Mouse (Mus musculus) 3134 (cell line): ENCODE measurements around the gene Zfp986.
"Not testable (repeated sequence)": the region's sequence is repeated elsewhere in the genome, so short reads cannot be mapped to it uniquely, and the experiment has no call there.

Experiments used
- DNase-seq: peaks from one replicate; pipeline ENCODE4 v3.0.0-alpha.2; 2011; ENCODE audit warnings: low spot score; ENCODE audit not compliant: insufficient read length; ENCODE audit errors: extremely low read depth

The Zfp986 gene

DNA sequence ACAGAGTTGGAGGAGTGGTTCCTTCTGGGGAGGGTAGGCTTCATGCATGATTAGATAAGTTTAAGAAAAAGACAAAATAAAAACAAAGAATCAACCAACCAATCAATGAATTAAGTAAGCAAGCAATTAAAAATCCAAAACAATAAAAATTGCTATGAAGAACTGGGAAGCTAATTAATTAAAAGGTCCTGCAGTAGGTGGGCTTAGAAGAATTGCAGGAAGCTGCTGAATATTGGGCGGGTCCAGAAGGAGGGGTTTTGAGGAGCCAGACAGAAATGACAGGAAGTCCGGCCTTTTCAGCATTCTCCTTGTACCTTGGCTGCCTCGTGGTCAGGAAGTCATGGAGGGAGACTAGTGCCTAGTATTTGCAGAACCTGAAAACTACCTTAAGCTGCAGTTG is at the start of gene Zfp986:
Zfp986 (plus strand) TSS at position 301 of the 400 bp plus-strand sequence.
- DNase-seq, result peak; percentile 38

GRCm38 (mm10) chr4:145819946-145820345 is 48.6 kb upstream of the Zfp986 start:
- not testable (repeated sequence) for DNase-seq

- not testable (repeated sequence) for DNase-seq
Measured at GRCm38 (mm10) chr4:145825606-145826005, 43.0 kb upstream of the Zfp986 start.

DNA sequence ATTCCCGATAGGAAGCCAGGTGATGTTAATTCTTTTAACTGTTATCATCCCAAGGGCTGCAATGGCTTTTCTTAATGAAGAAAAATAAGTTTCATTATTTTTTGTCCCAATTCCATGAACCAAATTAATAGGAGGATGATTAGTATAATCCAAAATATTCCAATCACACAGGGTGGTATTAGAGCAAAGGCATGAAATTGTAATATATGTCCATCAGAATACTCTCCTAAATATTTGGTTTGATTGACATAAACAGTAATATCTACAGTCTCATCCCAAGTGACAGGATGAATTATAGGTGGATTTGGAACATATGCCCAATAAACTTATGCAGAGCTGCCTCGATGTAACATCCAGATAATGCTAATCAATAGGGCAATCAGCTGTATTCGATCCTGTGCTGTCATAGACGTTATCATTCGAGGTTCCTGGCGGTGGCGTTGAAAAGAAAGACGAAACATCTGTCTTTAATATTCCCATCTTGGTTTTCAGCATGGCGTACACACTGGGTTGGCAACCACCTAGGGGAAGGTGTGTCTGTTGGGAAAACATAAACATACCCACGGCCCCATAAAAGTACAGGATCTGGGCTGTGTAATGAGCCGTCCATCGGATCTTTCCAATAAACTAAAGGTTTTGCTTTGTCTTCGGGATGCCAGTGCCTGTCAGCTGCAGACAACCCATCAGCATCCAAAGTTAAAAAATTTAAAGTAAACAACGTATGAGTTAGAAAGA is 37.1 kb upstream of the Zfp986 start:
- not testable (repeated sequence) for DNase-seq

DNA sequence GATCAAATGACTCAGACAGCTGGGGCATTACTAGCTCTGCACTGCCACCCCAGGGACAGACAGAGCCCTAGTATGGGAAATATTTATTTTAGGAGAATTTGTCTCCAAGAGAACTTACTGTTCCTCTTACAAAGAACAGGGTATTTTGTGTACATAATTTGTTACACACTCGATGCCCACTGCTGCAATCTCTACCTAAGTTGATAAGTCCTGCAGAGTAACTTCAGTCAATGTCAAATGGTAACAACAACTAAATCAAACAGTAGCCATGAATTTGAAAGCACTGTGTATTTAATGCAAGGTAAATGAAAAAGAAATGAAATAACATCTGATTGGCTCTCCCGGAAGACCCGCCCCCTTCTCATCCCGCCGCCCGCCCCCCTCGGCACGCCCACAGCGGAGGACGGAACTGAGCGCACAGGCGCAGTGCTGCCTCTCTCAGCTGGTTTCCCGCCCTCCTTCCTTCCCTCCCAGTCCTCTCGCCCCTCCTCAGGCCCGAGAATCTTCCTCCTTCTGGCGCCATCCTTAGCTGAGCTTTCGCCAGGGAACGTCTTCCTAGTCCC is 32.2 kb upstream of the Zfp986 start:
- not testable (repeated sequence) for DNase-seq

DNA sequence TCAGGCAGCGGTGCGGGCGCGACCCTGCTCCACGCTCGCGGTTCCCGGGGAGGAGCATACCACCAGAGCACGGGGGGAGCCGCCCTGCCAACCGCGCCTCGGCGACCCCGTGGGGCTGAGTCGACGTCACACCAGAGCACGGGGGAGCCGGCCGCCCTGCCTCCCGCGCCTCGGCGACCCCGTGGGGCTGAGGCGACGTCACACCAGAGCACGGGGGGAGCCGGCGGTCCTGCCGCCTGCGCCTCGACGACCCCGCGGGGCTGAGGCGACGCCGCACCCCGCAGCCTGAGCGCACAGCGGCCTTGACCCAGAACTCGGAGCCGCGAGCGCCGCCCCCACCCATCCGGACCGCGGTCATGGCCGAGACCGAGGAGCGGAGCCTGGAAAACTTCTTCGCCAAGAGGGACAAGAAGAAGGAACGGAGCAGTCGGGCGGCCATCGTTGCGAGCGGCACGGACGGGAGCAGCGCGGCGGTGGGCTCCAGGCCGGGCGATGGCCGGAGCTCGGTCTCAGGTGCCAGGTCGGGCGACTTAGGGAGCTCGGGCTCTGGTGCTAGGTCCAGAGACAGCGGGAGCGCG is 31.6 kb upstream of the Zfp986 start:
- peak; percentile 11 for DNase-seq

GRCm38 (mm10) chr4:145846793-145847192 is 21.8 kb upstream of the Zfp986 start:
- not testable (repeated sequence) for DNase-seq

DNA sequence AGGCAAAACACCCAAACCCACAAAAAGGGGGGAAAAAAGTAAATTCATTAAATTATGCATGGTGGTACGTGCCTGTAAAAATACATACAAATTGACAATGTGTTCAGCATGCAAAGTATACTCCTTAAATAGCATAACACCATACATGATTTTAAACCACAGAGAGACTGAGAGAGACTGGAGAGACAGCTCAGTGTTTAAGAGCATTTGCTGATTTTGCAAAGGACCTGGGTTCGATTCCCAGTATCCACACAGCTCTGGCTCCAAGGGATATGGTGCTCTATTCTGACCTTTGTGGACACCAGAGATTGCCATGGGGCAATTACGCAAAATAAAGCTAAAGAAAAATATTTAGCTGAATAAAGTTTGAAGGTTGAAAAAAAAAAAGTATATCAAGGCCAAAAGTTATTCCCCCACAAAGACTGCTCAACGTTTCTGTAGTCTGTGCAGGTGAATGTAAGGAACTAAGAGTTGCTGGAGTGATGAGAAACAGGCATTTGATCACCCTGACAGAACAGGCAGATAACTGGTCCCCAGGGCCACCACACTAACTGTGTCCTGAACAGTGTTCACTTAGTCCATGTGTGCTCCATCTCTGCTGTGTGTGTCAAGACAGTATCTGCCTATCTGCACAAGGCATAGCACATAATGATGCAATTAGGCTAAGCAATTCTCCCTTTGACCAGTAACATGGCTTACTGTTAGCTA is 20.3 kb upstream of the Zfp986 start:
- DNase-seq, result not testable (repeated sequence)

- DNase-seq, result not testable (repeated sequence)
Measured at GRCm38 (mm10) chr4:145848891-145849214, 19.7 kb upstream of the Zfp986 start.

DNA sequence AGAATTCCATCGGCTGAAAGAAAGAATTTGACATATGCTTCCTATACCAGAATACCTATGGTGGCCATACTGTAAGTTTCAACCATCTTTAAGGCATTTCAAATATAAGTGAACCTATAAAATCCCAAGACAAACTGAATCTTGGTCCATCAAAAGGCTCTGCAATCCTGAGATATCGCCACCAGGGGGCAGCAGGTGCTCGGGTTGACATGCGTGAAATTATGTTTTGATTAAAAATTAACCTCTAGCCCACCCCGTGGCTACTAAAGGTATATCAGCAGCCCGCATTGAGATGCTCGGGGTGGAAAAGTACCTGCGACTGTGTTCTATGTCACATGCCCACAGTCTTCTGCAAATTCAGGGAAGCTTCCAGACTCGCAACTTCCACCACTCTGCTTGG is 17.2 kb upstream of the Zfp986 start:
- DNase-seq, result not testable (repeated sequence)

DNA sequence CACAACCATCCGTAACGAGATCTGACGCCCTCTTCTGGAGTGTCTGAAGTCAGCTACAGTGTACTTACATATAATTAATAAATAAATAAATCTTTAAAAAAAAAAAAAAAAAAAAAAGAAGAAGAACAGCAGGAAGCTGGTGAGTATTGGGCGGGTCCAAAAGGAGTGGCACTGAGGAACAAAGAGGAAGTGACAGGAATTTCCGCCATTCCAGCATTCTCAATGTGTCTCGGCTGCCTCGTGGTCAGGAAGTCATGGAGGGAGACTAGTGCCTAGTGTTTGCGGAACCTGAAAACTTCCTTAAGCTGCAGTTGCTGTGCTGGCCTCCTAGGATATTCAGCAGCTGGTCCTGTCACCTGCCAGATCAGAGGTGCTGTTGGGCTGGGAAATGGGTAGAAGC is 4.7 kb upstream of the Zfp986 start:
- DNase-seq, result not testable (repeated sequence)
